Mouse (Mus musculus) cerebellum, adult 8-10 months (tissue): Measurements from ENCODE around the gene Vrk3.

Experiments used
- DNase-seq: peaks from one replicate; pipeline ENCODE4 v3.0.0; 2022

The Vrk3 gene

GRCm38 (mm10) chr7:44768129-44768528 is 19.9 kb downstream of the Vrk3 start:
- no peak for DNase-seq

GRCm38 (mm10) chr7:44770046-44770578 is 21.9 kb downstream of the Vrk3 start:
- no peak for DNase-seq

- no peak for DNase-seq
Observed at GRCm38 (mm10) chr7:44772591-44773204, 24.5 kb downstream of the Vrk3 start.

GRCm38 (mm10) chr7:44776849-44777498 is 28.8 kb downstream of the Vrk3 start:
- no peak for DNase-seq

GRCm38 (mm10) chr7:44780101-44780500 is 31.9 kb downstream of the Vrk3 start:
- no peak for DNase-seq

GRCm38 (mm10) chr7:44789531-44789930 is 41.3 kb downstream of the Vrk3 start:
- DNase-seq, result no peak

GRCm38 (mm10) chr7:44790066-44790465 is 41.9 kb downstream of the Vrk3 start:
- DNase-seq, result no peak

GRCm38 (mm10) chr7:44792781-44793180 is 44.6 kb downstream of the Vrk3 start:
- DNase-seq, result no peak

- no peak for DNase-seq
Observed at GRCm38 (mm10) chr7:44808927-44809326, 60.7 kb downstream of the Vrk3 start.

- DNase-seq, result no peak
Observed at GRCm38 (mm10) chr7:44809466-44809865, 61.3 kb downstream of the Vrk3 start.

- DNase-seq, result no peak
Observed at GRCm38 (mm10) chr7:44810365-44810764, 62.2 kb downstream of the Vrk3 start.

- no peak for DNase-seq
Observed at GRCm38 (mm10) chr7:44810819-44811557, 62.8 kb downstream of the Vrk3 start.

- DNase-seq, result no peak
Observed at GRCm38 (mm10) chr7:44812651-44813325, 64.6 kb downstream of the Vrk3 start.

GRCm38 (mm10) chr7:44813985-44814384 is 65.8 kb downstream of the Vrk3 start:
- DNase-seq, result no peak

- DNase-seq, result no peak
Observed at GRCm38 (mm10) chr7:44814423-44814822, 66.2 kb downstream of the Vrk3 start.

GRCm38 (mm10) chr7:44814952-44815553 is 66.8 kb downstream of the Vrk3 start:
- DNase-seq, result peak; percentile 45

GRCm38 (mm10) chr7:44815721-44816469 is 67.7 kb downstream of the Vrk3 start, which contains the start of the genes Nup62 and Il4i1:
Gene Nup62 (plus strand): TSS chr7:44816088.
Gene Il4i1 (plus strand): TSS chr7:44816387.
- peak; percentile 98 for DNase-seq

GRCm38 (mm10) chr7:44816470-44817021 is 68.3 kb downstream of the Vrk3 start, which contains the start of gene Atf5:
Gene Atf5 (minus strand): TSS chr7:44816658.
- DNase-seq, result no peak

- DNase-seq, result no peak
Observed at GRCm38 (mm10) chr7:44817441-44817840, 69.2 kb downstream of the Vrk3 start.

GRCm38 (mm10) chr7:44818164-44818563 is 70.0 kb downstream of the Vrk3 start:
- DNase-seq, result peak; percentile 13

- DNase-seq, result peak; percentile 28
Observed at GRCm38 (mm10) chr7:44818751-44819235, 70.6 kb downstream of the Vrk3 start.
